In the genomic region with DNA sequence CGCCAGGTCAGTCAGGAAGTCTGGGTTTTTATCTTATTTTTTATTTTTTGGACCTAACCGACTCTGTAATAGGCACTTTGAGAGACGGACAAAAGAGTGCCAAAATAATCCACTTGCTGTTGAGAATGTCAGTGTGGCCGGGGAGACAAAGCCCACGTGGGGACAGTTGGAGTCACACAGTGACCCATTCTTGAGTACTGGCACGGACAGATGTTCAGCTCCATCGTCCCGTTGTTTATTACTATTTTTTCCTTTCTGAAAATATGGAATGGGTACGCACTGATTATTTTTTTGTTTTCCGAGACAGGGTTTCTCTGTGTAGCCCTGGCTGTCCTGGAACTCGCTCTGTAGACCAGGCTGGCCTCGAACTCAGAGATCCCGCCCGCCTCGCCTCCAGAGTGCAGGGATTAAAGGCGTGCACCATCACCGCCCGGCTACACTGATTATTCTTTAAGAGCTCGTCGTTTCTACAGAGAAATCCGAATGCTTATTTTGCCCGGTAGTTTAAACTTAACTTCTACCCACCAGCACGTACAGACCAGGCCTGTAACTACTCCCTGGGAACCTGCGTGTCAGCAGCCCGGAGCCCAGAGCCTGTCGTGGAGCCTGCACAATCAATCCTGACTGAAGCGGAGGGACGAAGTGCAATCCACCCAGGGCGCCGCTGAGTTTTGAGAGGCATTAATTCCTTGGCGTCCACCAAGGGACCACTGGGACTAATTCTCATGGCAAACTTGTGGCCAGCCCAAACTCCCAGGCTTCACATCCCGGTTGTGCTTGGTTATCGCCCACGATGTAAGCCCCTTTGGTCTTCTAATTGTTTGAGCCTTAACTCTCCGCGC, we compare ENCODE assay signal across 8 mouse cellular contexts. TPM values are rescaled to one million over a fixed set of nuclear protein-coding genes. Genes with fewer than 3 reads are reported as not detected.
DNase-seq lines count a peak whose midpoint lies in the region; ATAC-seq and TF ChIP-seq lines count a peak whose summit lies in the region.

No protein-coding gene starts in this region.

- DNase-seq in cerebellum, postnatal 4 days (ENCODE audit: low spot score in 2 of 2), result no peak
- peak; percentile 44 for DNase-seq in 3T3-L1 (ENCODE audit: low read depth, low spot score)
- DNase-seq in cerebellum, postnatal 10 days, result peak; percentile 18 to 26
- DNase-seq in liver, adult 2 months (ENCODE audit: extremely low read depth, low read depth, low spot score), result peak; percentile 43
- DNase-seq in gastrocnemius, adult 8-10 months (ENCODE audit: low spot score in 2 of 2), result no peak

- TF ChIP-seq CTCF in liver, adult 2 months (IDR thresholded peaks at IDR 0.05; ENCODE audit: low read depth, low read length), result no peak

- ATAC-seq in cerebellum, adult (ENCODE audit: insufficient number of reproducible peaks, low FRiP score, low TSS enrichment), result 0 out of 2 replicates have a peak, but pooled peaks have one; percentile 13
- no peak for ATAC-seq in heart, embryonic 15.5 days (replicated peaks; ENCODE audit: insufficient number of reproducible peaks, insufficient read depth, low FRiP score, low read depth)
- peak; percentile 32; the same call in 1 of the 2 replicates for ATAC-seq in neural tube, embryonic 12.5 days (ENCODE audit: low FRiP score, low read depth)

- 4% methylated on average over 36 of the region's 36 CpGs for WGBS in heart, embryonic 15.5 days
- 13% methylated on average over 36 of the region's 36 CpGs for WGBS in liver, adult 2 months
- under 1% methylated on average over 36 of the region's 36 CpGs for WGBS in neural tube, embryonic 12.5 days

- peak overlapping the region; percentile 98 for H3K9ac ChIP-seq in heart, embryonic 15.5 days
- peak overlapping the region; percentile 94 for H3K9ac ChIP-seq in liver, adult 2 months (ENCODE audit: low read depth, low read length)
- peak overlapping the region; percentile 97 for H3K9ac ChIP-seq in neural tube, embryonic 12.5 days

- no peak for TF ChIP-seq POLR2A in liver, adult 2 months (IDR thresholded peaks at IDR 0.05; ENCODE audit: extremely low read depth, insufficient read depth, low read length)

- H3K4me2 ChIP-seq in heart, embryonic 15.5 days, result peak overlapping the region; percentile 80
- peak overlapping the region; percentile 73 for H3K4me2 ChIP-seq in neural tube, embryonic 12.5 days (replicated peaks)

- peak overlapping the region; percentile 100 for H3K4me3 ChIP-seq in heart, embryonic 15.5 days
- peak overlapping the region; percentile 96 for H3K4me3 ChIP-seq in liver, adult 2 months (ENCODE audit: insufficient read depth, low read depth, low read length)
- peak overlapping the region; percentile 98 for H3K4me3 ChIP-seq in neural tube, embryonic 12.5 days

- H3K4me1 ChIP-seq in heart, embryonic 15.5 days (replicated peaks), result peaks cover 28% of the 10 kb centered on the region
- H3K4me1 ChIP-seq in liver, adult 2 months (ENCODE audit: control insufficient read depth, insufficient read depth, low read length), result peaks cover 14% of the 10 kb centered on the region
- H3K4me1 ChIP-seq in neural tube, embryonic 12.5 days, result peaks cover 25% of the 10 kb centered on the region

- H3K79me2 ChIP-seq in liver, adult 2 months (ENCODE audit: control insufficient read depth, insufficient read depth, low read length), result peaks cover 28% of the 10 kb centered on the region; the same call in 1 of the 2 replicates

- H3K36me3 ChIP-seq in heart, embryonic 15.5 days, result peaks cover 9% of the 10 kb centered on the region
- 0 out of 2 replicates have a peak, but pooled peaks cover 3% of the 10 kb centered on the region for H3K36me3 ChIP-seq in liver, adult 2 months (ENCODE audit: control insufficient read depth, insufficient read depth, low read length)
- H3K36me3 ChIP-seq in neural tube, embryonic 12.5 days, result peaks cover 10% of the 10 kb centered on the region

- H3K27me3 ChIP-seq in heart, embryonic 15.5 days, result no peaks in the 10 kb centered on the region
- no peaks in the 10 kb centered on the region for H3K27me3 ChIP-seq in liver, adult 2 months (ENCODE audit: control insufficient read depth, insufficient read depth, low read length)
- H3K27me3 ChIP-seq in neural tube, embryonic 12.5 days (replicated peaks), result no peaks in the 10 kb centered on the region

- no peaks in the 10 kb centered on the region for H3K9me3 ChIP-seq in heart, embryonic 15.5 days (replicated peaks)
- no peaks in the 10 kb centered on the region for H3K9me3 ChIP-seq in neural tube, embryonic 12.5 days

- H3K27ac ChIP-seq in heart, embryonic 15.5 days, result peak overlapping the region; percentile 90
- peak overlapping the region; percentile 66 for H3K27ac ChIP-seq in liver, adult 2 months (replicated peaks; ENCODE audit: insufficient read depth, low read depth, low read length)
- peak overlapping the region; percentile 80 for H3K27ac ChIP-seq in neural tube, embryonic 12.5 days

RNA-seq across cellular contexts. Expression of a gene that starts 0.8 kb away (rescaled TPM):
- 31.9 and 35.3 TPM in 2 replicates for polyA plus RNA-seq in heart, embryonic 15.5 days (2015; fragmentation: Nextera tagmentation; extraction: Ambion mirVana)
- 11.4 and 11.7 TPM in 2 replicates for total RNA-seq in liver, adult 2 months (2014; rRNA removed)
- 4.2 TPM in 2 replicates for polyA plus RNA-seq in liver, adult 2 months (2012; rRNA removed)
- polyA plus RNA-seq in neural tube, embryonic 12.5 days (2016; fragmentation: Nextera tagmentation; extraction: Ambion mirVana), result 68.1 and 75.4 TPM in 2 replicates
- total RNA-seq in gastrocnemius, adult 8-10 months (2022), result 10 to 100 TPM; 12.7 to 15.5 (median 14.8) TPM

RNA-seq across cellular contexts. Expression of a gene that starts 0.8 kb away (rescaled TPM):
- polyA plus RNA-seq in heart, embryonic 15.5 days (2015; fragmentation: Nextera tagmentation; extraction: Ambion mirVana), result 99.7 and 115 TPM in 2 replicates
- 22.5 and 28.0 TPM in 2 replicates for total RNA-seq in liver, adult 2 months (2014; rRNA removed)
- polyA plus RNA-seq in liver, adult 2 months (2012; rRNA removed), result 12.0 TPM in 2 replicates
- polyA plus RNA-seq in neural tube, embryonic 12.5 days (2016; fragmentation: Nextera tagmentation; extraction: Ambion mirVana), result 167 and 170 TPM in 2 replicates
- 100 to 1,000 TPM; 122 to 143 (median 127) TPM for total RNA-seq in gastrocnemius, adult 8-10 months (2022)

Comparison
In these comparisons a context has a peak if more than half of its experiments do, and no peak if none do; other contexts are left out.
1. DNase-seq: peak in 3T3-L1 (single experiment), cerebellum, postnatal 10 days (2 of 2) and liver, adult 2 months (single experiment); none in cerebellum, postnatal 4 days (0 of 2) and gastrocnemius, adult 8-10 months (0 of 2).
2. Peak in every context shown above with its lines, with median percentiles within 50 percentile points of each other: H3K27ac ChIP-seq, H3K4me3 ChIP-seq and H3K9ac ChIP-seq.